Mouse (Mus musculus) C2C12 (cell line): ENCODE data around the gene Bmp7. TPM values are rescaled to one million over a fixed set of nuclear protein-coding genes. Genes with fewer than 3 reads are reported as not detected.

Source experiments
- H3K27me3 ChIP-seq: one replicate; pipeline ENCODE4 v1.6.1; 2011; ENCODE audit not compliant: control insufficient read depth, insufficient read depth, insufficient read length
- H3K36me3 ChIP-seq: one replicate; pipeline ENCODE4 v1.6.1; 2011; ENCODE audit not compliant: control insufficient read depth, insufficient read depth
- H3K4me3 ChIP-seq: one replicate; pipeline ENCODE4 v1.5.1; 2011; ENCODE audit warnings: mild to moderate bottlenecking, control low read depth; ENCODE audit not compliant: poor library complexity, insufficient read depth, severe bottlenecking
- H3K79me2 ChIP-seq: one replicate; pipeline ENCODE4 v1.6.1; 2011; ENCODE audit not compliant: control insufficient read depth, insufficient read depth
- H3K79me3 ChIP-seq: one replicate; pipeline ENCODE4 v1.6.1; 2011; ENCODE audit warnings: low read depth, control low read depth
- H3ac ChIP-seq: one replicate; pipeline ENCODE3; 2011; ENCODE audit warnings: low read depth; ENCODE audit not compliant: control insufficient read depth, insufficient read length
- CEBPB ChIP-seq: IDR thresholded peaks from one replicate; pipeline ENCODE4 v1.6.1; 2011; ENCODE audit warnings: low read depth, mild to moderate bottlenecking, control low read depth, moderate library complexity
- CTCF ChIP-seq: IDR thresholded peaks from one replicate; pipeline ENCODE4 v1.5.1; 2011; ENCODE audit not compliant: control insufficient read depth, insufficient read depth, insufficient read length
- FOSL1 ChIP-seq: IDR thresholded peaks from one replicate; pipeline ENCODE4 v1.8.0; 2011; ENCODE audit warnings: mild to moderate bottlenecking, low read length; ENCODE audit not compliant: poor library complexity, insufficient read depth, severe bottlenecking
- MAX ChIP-seq: IDR thresholded peaks from one replicate; pipeline ENCODE4 v1.6.1; 2011; ENCODE audit warnings: mild to moderate bottlenecking, control low read depth
- MYOD1 ChIP-seq: IDR thresholded peaks from one replicate; pipeline ENCODE4 v1.6.1; 2011; ENCODE audit warnings: low read depth; ENCODE audit not compliant: control insufficient read depth, insufficient read length
- MYOG ChIP-seq: IDR thresholded peaks from one replicate; pipeline ENCODE4 v1.6.1; 2011; ENCODE audit not compliant: control insufficient read depth, insufficient read length; ENCODE audit errors: extremely low read depth
- USF1 ChIP-seq: IDR thresholded peaks from one replicate; pipeline ENCODE4 v1.6.1; 2011; ENCODE audit warnings: low read depth, mild to moderate bottlenecking, control low read depth, moderate library complexity
- polyA plus RNA-seq: library from polyadenylated mRNA; unstranded; fragments of >200 nt; fragmentation: generic; extraction: Trizol; gene quantifications from one replicate; pipeline ENCODE4 v1.2.1, GENCODE M21; 2012; ENCODE audit warnings: missing spikeins

Gene Bmp7
- polyA plus RNA-seq, 1 experiment = 0.01 TPM

DNA sequence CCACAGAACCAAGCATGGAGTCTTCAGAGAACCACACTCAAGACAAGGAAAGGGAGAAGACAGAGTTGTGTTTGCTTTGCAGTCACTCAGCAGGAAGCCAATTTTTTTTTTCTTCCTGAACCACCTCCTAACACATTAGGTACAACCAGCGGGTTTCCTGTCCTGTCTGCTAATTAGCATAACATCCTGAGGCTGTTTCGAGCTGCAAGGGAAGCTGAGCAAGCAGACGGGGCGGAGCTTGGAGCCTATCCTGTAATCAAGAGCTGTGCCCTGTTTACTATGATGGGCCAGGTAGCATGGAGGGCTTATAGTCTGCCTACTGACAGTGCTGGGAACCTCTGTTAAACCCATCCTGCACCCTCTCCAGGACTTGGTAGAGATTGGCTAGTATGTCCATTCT lies 13.8 kb downstream of the Bmp7 start:
- H3K79me3 ChIP-seq = no peaks in the 10 kb centered on the region
- TF ChIP-seq MYOG (no peak), CTCF (no peak), FOSL1 (no peak), USF1 (no peak), MAX (no peak), MYOD1 (no peak)
- H3ac ChIP-seq = no peak overlapping the region
- no peaks in the 10 kb centered on the region for H3K79me2 ChIP-seq
- H3K4me3 ChIP-seq = no peak overlapping the region
- no peaks in the 10 kb centered on the region for H3K36me3 ChIP-seq
- H3K27me3 ChIP-seq = peaks cover 13% of the 10 kb centered on the region

GRCm38 (mm10) chr2:172924961-172925360 lies 15.2 kb downstream of the Bmp7 start:
- Histone ChIP-seq H3K36me3 (no peaks in the 10 kb centered on the region), H3K79me2 (no peaks in the 10 kb centered on the region), H3K4me3 (no peak overlapping the region), H3K27me3 (peaks cover 3% of the 10 kb centered on the region), H3ac (no peak overlapping the region), H3K79me3 (no peaks in the 10 kb centered on the region)
- TF ChIP-seq CEBPB (no peak), USF1 (no peak), MYOD1 (no peak), FOSL1 (no peak), MYOG (no peak), CTCF (no peak), MAX (no peak)

DNA sequence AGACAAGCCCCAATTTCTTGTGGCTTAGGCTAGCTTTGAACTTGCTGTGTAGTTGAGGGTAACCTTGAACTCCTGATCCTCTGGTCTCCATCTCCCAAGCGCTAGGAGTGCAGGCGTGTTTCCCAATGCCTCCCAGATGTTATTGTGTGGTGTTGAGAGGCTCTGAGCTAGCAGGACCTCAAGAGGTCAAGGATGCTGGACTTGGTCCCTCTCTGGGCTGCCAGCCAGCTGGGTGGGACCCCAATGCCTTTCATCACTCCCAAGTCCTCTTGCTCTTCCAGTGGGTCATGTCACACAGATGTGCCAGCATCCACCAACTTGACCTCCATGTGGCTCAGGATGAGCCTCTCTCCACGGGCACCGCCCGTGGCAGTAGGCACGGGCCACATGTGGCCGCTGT lies 16.9 kb downstream of the Bmp7 start:
- no peaks in the 10 kb centered on the region for H3K79me3 ChIP-seq
- no peak overlapping the region for H3K4me3 ChIP-seq
- no peaks in the 10 kb centered on the region for H3K36me3 ChIP-seq
- H3K79me2 ChIP-seq = no peaks in the 10 kb centered on the region
- TF ChIP-seq MAX = no peak
- no peak for TF ChIP-seq FOSL1
- TF ChIP-seq MYOD1 = no peak
- TF ChIP-seq CTCF = no peak
- TF ChIP-seq CEBPB = no peak
- TF ChIP-seq USF1 = no peak
- TF ChIP-seq MYOG = no peak
- H3ac ChIP-seq = no peak overlapping the region
- H3K27me3 ChIP-seq = no peaks in the 10 kb centered on the region

DNA sequence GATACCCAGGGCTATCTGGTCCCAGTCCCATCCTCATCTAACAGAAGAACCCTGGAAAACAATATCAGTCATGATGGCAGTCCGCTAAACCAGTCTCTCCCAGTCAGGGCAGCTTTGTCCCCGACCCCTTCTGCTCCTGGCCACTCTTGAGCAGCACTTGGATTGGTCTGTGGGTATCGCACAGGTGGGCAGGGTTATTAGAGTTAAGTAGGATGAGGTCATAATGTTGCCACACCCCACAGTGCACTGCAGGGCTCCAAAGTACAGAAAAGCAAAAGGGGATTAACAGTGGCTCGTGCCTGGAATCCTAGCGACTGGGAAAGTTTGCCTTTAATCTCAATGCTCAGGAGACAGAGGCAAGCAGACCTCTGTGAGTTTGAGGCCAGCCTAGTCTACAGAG lies 17.5 kb downstream of the Bmp7 start:
- no peak for TF ChIP-seq USF1
- H3K4me3 ChIP-seq = no peak overlapping the region
- no peaks in the 10 kb centered on the region for H3K36me3 ChIP-seq
- no peaks in the 10 kb centered on the region for H3K79me2 ChIP-seq
- no peaks in the 10 kb centered on the region for H3K79me3 ChIP-seq
- no peak overlapping the region for H3ac ChIP-seq
- no peaks in the 10 kb centered on the region for H3K27me3 ChIP-seq

- Histone ChIP-seq H3ac (no peak overlapping the region), H3K4me3 (no peak overlapping the region), H3K27me3 (no peaks in the 10 kb centered on the region), H3K79me3 (no peaks in the 10 kb centered on the region), H3K79me2 (no peaks in the 10 kb centered on the region), H3K36me3 (no peaks in the 10 kb centered on the region)
- TF ChIP-seq MYOD1 (no peak), MYOG (no peak), USF1 (no peak), CEBPB (no peak), CTCF (no peak), FOSL1 (no peak), MAX (no peak)
Measured at GRCm38 (mm10) chr2:172914018-172914417, 26.1 kb downstream of the Bmp7 start.

DNA sequence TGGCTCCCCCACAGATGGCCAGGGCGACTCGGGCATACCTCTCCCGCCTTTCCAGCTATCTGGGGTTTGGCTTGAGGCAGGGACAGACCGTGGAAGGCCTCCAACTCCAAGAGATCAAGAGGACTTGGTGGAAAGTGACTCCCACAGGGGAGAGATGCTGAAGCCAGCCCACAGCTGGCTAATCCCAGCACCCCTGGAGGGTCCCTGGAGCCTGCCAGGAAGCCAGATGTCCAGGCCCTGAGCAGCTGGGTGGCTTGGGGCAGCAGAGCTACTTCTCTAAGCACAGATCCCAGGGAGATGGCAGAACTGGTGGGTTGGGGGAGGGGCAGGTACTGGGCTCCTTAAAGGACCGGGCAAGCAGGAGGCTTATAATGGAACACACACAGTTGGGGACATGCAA lies 28.4 kb downstream of the Bmp7 start:
- TF ChIP-seq MYOD1 = no peak
- no peak for TF ChIP-seq CTCF
- no peak for TF ChIP-seq CEBPB
- TF ChIP-seq FOSL1 = no peak
- no peak for TF ChIP-seq MYOG
- TF ChIP-seq MAX = no peak
- no peak for TF ChIP-seq USF1
- H3K4me3 ChIP-seq = no peak overlapping the region
- no peaks in the 10 kb centered on the region for H3K79me3 ChIP-seq
- H3K79me2 ChIP-seq = no peaks in the 10 kb centered on the region
- H3K36me3 ChIP-seq = no peaks in the 10 kb centered on the region
- no peaks in the 10 kb centered on the region for H3K27me3 ChIP-seq
- no peak overlapping the region for H3ac ChIP-seq

GRCm38 (mm10) chr2:172911157-172911556 lies 29.0 kb downstream of the Bmp7 start:
- no peaks in the 10 kb centered on the region for H3K27me3 ChIP-seq
- H3K79me3 ChIP-seq = no peaks in the 10 kb centered on the region
- no peak overlapping the region for H3K4me3 ChIP-seq
- no peaks in the 10 kb centered on the region for H3K36me3 ChIP-seq
- H3ac ChIP-seq = no peak overlapping the region
- no peaks in the 10 kb centered on the region for H3K79me2 ChIP-seq
- TF ChIP-seq MYOD1 = no peak
- no peak for TF ChIP-seq CEBPB
- TF ChIP-seq USF1 = no peak
- no peak for TF ChIP-seq MAX
- no peak for TF ChIP-seq CTCF
- TF ChIP-seq FOSL1 = no peak
